Mouse (Mus musculus) ovary, adult 10 weeks (tissue): Measurements from ENCODE around the gene 1110012L19Rik. TPM values are rescaled to one million over a fixed set of nuclear protein-coding genes. Genes with fewer than 3 reads are reported as not detected.

Experiments
- polyA plus RNA-seq: library from polyadenylated mRNA; stranded (reverse); fragments of 350-450 nt; fragmentation: Illumina TruSeq; extraction: RNeasy Lipid Tissue Mini Kit (QIAGEN cat#74804); gene quantifications from one replicate; pipeline ENCODE4 v1.2.3, GENCODE M21; 2014

1110012L19Rik gene
- polyA plus RNA-seq: 17.8 TPM

DNA sequence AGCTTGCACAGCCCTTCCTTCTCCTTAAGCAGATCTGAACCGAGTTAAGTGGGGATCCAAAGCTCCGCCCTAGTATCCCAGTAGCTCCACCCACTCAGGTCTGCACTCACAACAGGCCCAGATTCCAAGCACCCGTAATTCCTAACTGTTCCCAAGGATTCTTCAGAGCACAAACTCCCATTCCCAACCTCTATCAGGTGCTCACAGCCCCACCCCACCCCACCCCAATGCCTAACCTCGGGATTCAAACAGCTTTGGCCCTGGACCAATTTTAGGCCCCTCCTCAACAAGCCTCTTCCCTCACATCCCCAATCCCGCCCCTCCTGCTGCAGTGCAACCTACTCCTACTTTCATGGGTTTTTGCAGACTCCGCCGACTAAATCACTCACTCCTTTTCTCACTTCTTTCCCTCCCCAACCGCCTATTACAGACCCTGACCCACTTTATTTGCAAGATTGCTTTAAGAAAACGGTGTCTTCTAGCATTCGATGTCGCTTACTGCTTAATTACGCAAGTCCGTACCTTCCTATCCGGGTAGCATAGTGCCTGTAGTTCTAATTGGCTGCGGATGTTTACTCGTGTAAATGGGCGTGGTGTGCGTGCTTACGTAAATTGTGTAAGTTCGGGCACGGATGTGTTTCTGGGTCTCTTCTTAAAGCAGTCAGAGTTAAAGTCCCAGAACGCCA, at the start of gene 1110012L19Rik:
Gene 1110012L19Rik, plus strand, starts transcription at position 602 of the 686 bp plus-strand sequence.

DNA sequence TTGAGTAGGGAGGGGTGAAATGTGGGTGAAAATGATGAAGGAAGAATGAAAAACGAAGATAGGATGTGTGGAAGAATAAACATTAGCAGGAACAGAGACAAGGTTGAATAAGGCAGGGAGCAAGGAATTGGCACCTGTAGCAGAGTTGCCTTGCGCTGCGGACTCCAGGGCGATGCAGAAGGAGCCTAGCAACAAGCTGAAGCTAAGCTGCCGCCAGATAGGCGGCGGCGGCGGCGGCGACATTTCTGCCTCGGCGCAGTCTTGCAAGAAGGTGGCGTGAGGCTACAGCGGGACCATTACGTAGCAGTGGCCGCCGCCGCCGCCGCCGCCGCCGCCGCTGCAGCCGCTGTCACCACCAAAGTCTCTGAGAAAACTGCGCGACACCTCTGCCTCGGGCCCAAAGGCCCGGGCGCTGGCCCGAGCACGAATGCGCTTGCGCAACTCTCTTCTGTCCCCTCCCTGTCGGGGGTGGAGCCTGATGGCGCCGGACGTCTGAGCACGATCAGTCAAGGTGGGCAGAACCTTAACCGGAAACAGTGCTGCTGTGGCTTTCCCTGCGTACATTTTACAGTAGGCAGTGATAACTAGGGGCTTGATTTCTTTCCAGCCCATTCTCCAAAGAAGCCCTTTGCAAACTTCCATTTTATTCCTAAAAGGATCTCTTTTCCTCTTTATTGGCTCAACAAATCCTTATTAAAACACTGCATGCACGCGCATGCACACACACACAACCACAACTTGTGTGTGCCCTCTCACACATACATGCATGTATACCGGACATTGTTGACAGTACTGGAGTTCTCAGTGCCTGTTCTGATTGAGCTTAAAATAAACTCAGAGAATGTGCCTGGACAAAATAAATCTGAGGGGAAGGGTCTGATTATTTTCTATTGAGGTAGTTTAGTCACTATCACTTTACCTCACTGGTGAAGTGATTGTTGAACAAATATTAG, 20.7 kb upstream of the 1110012L19Rik start, which contains the start of gene Ids:
Gene Ids, minus strand, starts transcription at position 424 of the 953 bp plus-strand sequence.

Other genes starting within 250 kb of the 1110012L19Rik start
- 138 TPM for gene Ids, start 20.8 kb upstream of the 1110012L19Rik start, polyA plus RNA-seq
- gene Tmem185a, start 91.3 kb downstream of the 1110012L19Rik start, polyA plus RNA-seq: 42.8 TPM